Mouse (Mus musculus) activated CD4-positive, CD25-positive, alpha-beta regulatory T cell, adult 4 months (primary cell): ENCODE data around the gene Fez1. TPM values are rescaled to one million over a fixed set of nuclear protein-coding genes. Genes with fewer than 3 reads are reported as not detected.

Experiments
- ATAC-seq: one replicate; pipeline ENCODE4 v1.8.0; 2017
- polyA plus RNA-seq, 2 experiments: library from polyadenylated mRNA; unstranded; fragments of 100-300 nt; shearing (Covaris generic); gene quantifications; one replicate each; pipeline ENCODE4 v1.2.1; 2017

Fez1 gene
- polyA plus RNA-seq, 2 experiments from 2014 or later = not detected

- ATAC-seq = no peak
Observed at GRCm38 (mm10) chr9:36895009-36895693, 73.5 kb downstream of the Fez1 start.

GRCm38 (mm10) chr9:36898560-36898959, 76.9 kb downstream of the Fez1 start:
- no peak for ATAC-seq

GRCm38 (mm10) chr9:36900464-36900863, 78.8 kb downstream of the Fez1 start:
- no peak for ATAC-seq

- no peak for ATAC-seq
Observed at GRCm38 (mm10) chr9:36905452-36905851, 83.8 kb downstream of the Fez1 start.

GRCm38 (mm10) chr9:36916362-36916761, 94.7 kb downstream of the Fez1 start:
- ATAC-seq = no peak

GRCm38 (mm10) chr9:36916915-36917314, 95.3 kb downstream of the Fez1 start:
- ATAC-seq = no peak

- no peak for ATAC-seq
Observed at GRCm38 (mm10) chr9:36918582-36918981, 96.9 kb downstream of the Fez1 start.

GRCm38 (mm10) chr9:36919472-36919871, 97.8 kb downstream of the Fez1 start:
- no peak for ATAC-seq

GRCm38 (mm10) chr9:36921718-36922415, 100.2 kb downstream of the Fez1 start:
- ATAC-seq = no peak

GRCm38 (mm10) chr9:36923753-36924152, 102.1 kb downstream of the Fez1 start:
- ATAC-seq = no peak

Other genes with a start within 250 kb of the Fez1 start
- gene Gm17689, start 239.2 kb upstream of the Fez1 start, polyA plus RNA-seq = not detected
- not detected for gene A630095E13Rik, start 178.5 kb upstream of the Fez1 start, polyA plus RNA-seq
- gene Acrv1, start 128.6 kb upstream of the Fez1 start, polyA plus RNA-seq = not detected
- 10 to 100 TPM; 10.5 to 11.3 TPM for gene Chek1, start 94.8 kb upstream of the Fez1 start, polyA plus RNA-seq
- gene Stt3a, start 54.2 kb upstream of the Fez1 start, polyA plus RNA-seq = 100 to 1,000 TPM; 173 to 230 TPM
- gene Ei24, start 24.5 kb upstream of the Fez1 start, polyA plus RNA-seq = 10 to 100 TPM; 12.0 to 15.3 TPM